Mouse (Mus musculus) CH12.LX (cell line): Measurements from ENCODE around the gene Ryr1.

Experiments
- CTCF ChIP-seq, 2 experiments: IDR thresholded peaks in 1 of 2; conservative IDR thresholded peaks in 1 of 2; 2 replicates each; pipeline ENCODE4 v1.5.1; 2011 to 2012; ENCODE audit warnings: low read depth in 2 of 2, low read length in 2 of 2, improper control_type of control experiment in 1 of 2, inconsistent platforms in 1 of 2, mild to moderate bottlenecking in 1 of 2, moderate library complexity in 1 of 2
- MXI1 ChIP-seq: IDR thresholded peaks from 2 replicates; pipeline ENCODE4 v1.6.1; 2011; ENCODE audit warnings: mild to moderate bottlenecking, low read depth, low read length, improper control_type of control experiment
- NELFE ChIP-seq: IDR thresholded peaks from 2 replicates; pipeline ENCODE4 v1.6.1; 2011; ENCODE audit warnings: low read depth, low read length, improper control_type of control experiment

DNA sequence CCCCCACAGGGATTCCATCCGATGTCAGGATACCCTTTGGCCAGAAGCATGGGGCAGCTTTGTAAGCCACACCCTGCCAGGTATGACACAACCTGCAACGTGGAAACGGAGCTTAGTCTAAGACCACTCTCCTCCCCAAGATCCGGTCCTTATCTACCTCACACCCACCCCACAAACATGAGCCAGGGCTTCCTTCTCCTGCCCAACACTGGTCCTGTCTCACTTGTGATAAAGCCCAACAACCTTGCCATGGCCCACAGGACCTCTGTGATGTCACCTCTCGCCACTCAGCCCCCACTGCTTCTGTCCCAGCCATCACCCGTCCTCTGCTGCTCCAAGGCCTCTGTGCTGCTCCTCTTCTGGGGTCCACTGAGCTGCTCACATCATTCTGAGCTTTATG, 49.8 kb downstream of the Ryr1 start:
- TF ChIP-seq MXI1 (no peak), CTCF (conservative IDR thresholded peaks at IDR 0.05 in 1 of 2, IDR thresholded peaks at IDR 0.05 in 1 of 2; ENCODE audit: low read depth in 2 of 2, low read length in 2 of 2) (no peak), NELFE (no peak)
